Mouse (Mus musculus) kidney, adult 2 months (tissue): Measurements from ENCODE around the gene Opa3. TPM values are rescaled to one million over a fixed set of nuclear protein-coding genes. Genes with fewer than 3 reads are reported as not detected.
"Not testable (repeated sequence)": the region's sequence is repeated elsewhere in the genome, so short reads cannot be mapped to it uniquely, and the experiment has no call there.

ENCODE experiments used
- DNase-seq: peaks from one replicate; pipeline ENCODE4 v3.0.0; 2021
- H3K27ac ChIP-seq: fragments of 200-500 bp; 2 replicates; pipeline ENCODE4 v1.5.1; 2012; ENCODE audit warnings: low read depth, low read length, control low read depth, inconsistent platforms; ENCODE audit not compliant: insufficient read depth
- H3K27me3 ChIP-seq: fragments of 200-500 bp; replicated peaks from 2 replicates; pipeline ENCODE4 v1.6.1; 2012; ENCODE audit warnings: mild to moderate bottlenecking, moderate library complexity, low read length, inconsistent platforms; ENCODE audit not compliant: control insufficient read depth, insufficient read depth
- H3K36me3 ChIP-seq: fragments of 200-500 bp; 2 replicates; pipeline ENCODE4 v1.6.1; 2012; ENCODE audit warnings: mild to moderate bottlenecking, moderate library complexity, low read length, inconsistent platforms; ENCODE audit not compliant: control insufficient read depth, insufficient read depth
- H3K4me1 ChIP-seq: fragments of 200-500 bp; 2 replicates; pipeline ENCODE4 v1.6.1; 2011; ENCODE audit warnings: low read length; ENCODE audit not compliant: control insufficient read depth, insufficient read depth
- H3K4me3 ChIP-seq: fragments of 200-500 bp; 2 replicates; pipeline ENCODE4 v1.5.1; 2011; ENCODE audit warnings: mild to moderate bottlenecking, low read depth, low read length, control low read depth; ENCODE audit not compliant: insufficient read depth
- CTCF ChIP-seq: fragments of 200-500 bp; conservative IDR thresholded peaks from 2 replicates; pipeline ENCODE4 v1.5.1; 2011; ENCODE audit warnings: low read depth, mild to moderate bottlenecking, control low read depth, low read length, moderate library complexity, mixed read lengths; ENCODE audit not compliant: insufficient read depth, insufficient read length
- POLR2A ChIP-seq: fragments of 200-500 bp; IDR thresholded peaks from one replicate; pipeline ENCODE4 v1.6.1; 2011; ENCODE audit warnings: low read depth, low read length, control low read depth
- WGBS: fragments of 180-500 bp; shearing (Covaris S2); methylation state at CpG from one replicate; pipeline ENCODE4 v1.1.7; 2018; 5-methylcytosine and 5-hydroxymethylcytosine counted together
- polyA plus RNA-seq: library from polyadenylated mRNA; depleted of rRNA; stranded (reverse); fragments of >200 nt; gene quantifications from 2 replicates; pipeline ENCODE4 v1.2.3, GENCODE M21; 2012

Gene Opa3
- polyA plus RNA-seq, 1 experiment = 41.7 TPM

DNA sequence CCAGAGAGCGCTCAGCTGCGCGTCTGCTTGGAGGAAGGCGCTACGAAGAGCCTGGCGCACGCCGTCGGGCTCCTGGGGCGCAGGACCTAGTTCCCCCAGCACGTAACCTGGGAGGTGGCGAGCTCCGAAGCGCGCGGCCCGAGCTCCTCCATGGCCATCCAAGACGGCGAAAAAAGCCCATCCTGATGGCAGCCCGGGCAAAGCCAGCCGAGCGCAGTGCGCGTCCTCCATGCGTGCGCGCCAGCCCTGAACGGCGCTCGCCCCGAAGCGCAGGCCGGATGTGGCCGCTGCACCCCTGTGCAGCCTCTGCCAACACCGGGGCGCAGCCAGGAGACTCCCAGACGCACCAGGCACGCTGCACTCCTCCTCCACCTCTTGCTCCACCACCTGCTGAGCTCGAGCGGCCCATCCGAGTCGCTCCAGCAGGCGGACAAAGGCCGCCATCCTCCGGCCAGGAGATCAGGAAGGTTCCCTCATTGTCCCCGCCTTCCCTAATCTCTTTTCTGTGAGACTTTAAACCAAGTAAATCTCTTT lies 51.5 kb downstream of the Opa3 start, which contains the start of gene Ppm1n:
Gene Ppm1n (minus strand): TSS at position 484 of the 534 bp plus-strand sequence.
- 1% methylated on average over 46 of the region's 46 CpGs for WGBS
- Histone ChIP-seq H3K36me3 (no peaks in the 10 kb centered on the region), H3K27ac (no peak within 1 kb of the TSS), H3K27me3 (0 out of 2 replicates have a peak, but pooled peaks cover 2% of the 10 kb centered on the region), H3K4me3 (no peak within 1 kb of the TSS), H3K4me1 (no peaks in the 10 kb centered on the region)
- no peak for DNase-seq
- no peak for TF ChIP-seq CTCF
- no peak for TF ChIP-seq POLR2A

GRCm38 (mm10) chr7:19281680-19282304 lies 53.7 kb downstream of the Opa3 start:
- H3K4me1 ChIP-seq, H3K27me3 ChIP-seq, H3K36me3 ChIP-seq, H3K27ac ChIP-seq, H3K4me3 ChIP-seq: not testable (repeated sequence)
- TF ChIP-seq CTCF = peak; percentile 32; the same call in 1 of the 2 replicates
- DNase-seq = peak; percentile 54
- 34% methylated on average over 6 of the region's 6 CpGs for WGBS

DNA sequence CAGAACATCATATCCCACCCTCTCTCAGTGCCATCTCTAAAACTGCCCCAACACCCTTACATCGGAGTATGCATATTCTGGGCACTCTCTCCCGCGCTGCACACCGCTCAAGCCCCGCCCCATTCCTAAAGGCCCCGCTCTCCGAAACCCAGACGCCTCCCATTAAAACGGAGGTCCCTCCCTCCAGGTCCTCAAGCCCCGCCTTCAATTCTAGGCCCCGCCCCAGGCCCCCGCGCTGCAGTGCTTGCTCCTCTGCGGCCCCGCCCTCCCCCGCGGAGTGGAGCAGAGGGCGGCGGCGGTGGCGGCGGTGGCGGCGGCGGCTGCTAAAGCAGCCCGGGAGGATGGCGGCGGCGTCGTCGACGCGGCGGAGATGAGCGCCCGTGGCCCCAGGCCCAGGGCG lies 54.3 kb downstream of the Opa3 start, which contains the start of gene Rtn2:
Gene Rtn2 (plus strand): TSS at position 240 of the 400 bp plus-strand sequence.
- Histone ChIP-seq H3K27me3 (0 out of 2 replicates have a peak, but pooled peaks cover 2% of the 10 kb centered on the region), H3K36me3 (no peaks in the 10 kb centered on the region), H3K27ac (no peak within 1 kb of the TSS), H3K4me3 (peak within 1 kb of the TSS; percentile 23), H3K4me1 (no peaks in the 10 kb centered on the region)
- 1% methylated on average over 37 of the region's 37 CpGs for WGBS
- peak; percentile 83 for DNase-seq
- TF ChIP-seq POLR2A = no peak
- no peak for TF ChIP-seq CTCF

- under 1% methylated on average over 35 of the region's 35 CpGs for WGBS
- DNase-seq = peak; percentile 57
- 0 out of 2 replicates have a peak, but pooled peaks cover 2% of the 10 kb centered on the region for H3K27me3 ChIP-seq
These were observed 54.8 kb downstream of the Opa3 start for GRCm38 (mm10) chr7:19282791-19283405.

GRCm38 (mm10) chr7:19283406-19283804 lies 55.3 kb downstream of the Opa3 start:
- Histone ChIP-seq H3K27ac (no peak overlapping the region), H3K27me3 (0 out of 2 replicates have a peak, but pooled peaks cover 2% of the 10 kb centered on the region), H3K4me3 (no peak overlapping the region), H3K36me3 (no peaks in the 10 kb centered on the region), H3K4me1 (no peaks in the 10 kb centered on the region)
- 33% methylated on average over 14 of the region's 14 CpGs for WGBS
- TF ChIP-seq CTCF = no peak
- TF ChIP-seq POLR2A = no peak
- no peak for DNase-seq

More at GRCm38 (mm10) chr7:19282791-19283405, 54.8 kb downstream of the Opa3 start:
- Histone ChIP-seq H3K36me3 (no peaks in the 10 kb centered on the region), H3K4me1 (no peaks in the 10 kb centered on the region), H3K27ac (no peak overlapping the region), H3K4me3 (peak overlapping the region; percentile 23)
- TF ChIP-seq POLR2A = no peak
- TF ChIP-seq CTCF = no peak

DNA sequence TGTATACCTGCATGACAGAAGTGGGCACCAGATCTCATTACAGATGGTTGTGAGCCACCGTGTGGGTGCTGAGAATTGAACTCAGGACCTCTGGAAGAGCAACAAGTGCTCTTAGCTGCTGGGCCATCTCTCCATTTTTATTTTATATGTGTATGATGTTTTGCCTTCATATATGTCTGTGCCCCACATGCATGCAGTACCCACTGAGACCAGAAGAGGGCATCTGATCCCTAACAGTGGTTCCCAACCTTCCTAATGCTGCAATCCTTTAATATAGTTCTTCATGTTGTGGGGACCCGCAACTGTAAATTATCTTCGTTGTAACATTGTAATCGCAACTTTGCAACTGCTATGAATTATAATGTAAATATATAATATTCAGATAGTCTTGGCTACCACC lies 56.6 kb downstream of the Opa3 start:
- H3K4me1 ChIP-seq = no peaks in the 10 kb centered on the region
- WGBS = 20% methylated on average over 4 of the region's 4 CpGs
- no peaks in the 10 kb centered on the region for H3K27me3 ChIP-seq
- no peaks in the 10 kb centered on the region for H3K36me3 ChIP-seq
- no peak for TF ChIP-seq POLR2A
- TF ChIP-seq CTCF = peak; percentile 62
- H3K4me3 ChIP-seq = no peak overlapping the region
- peak; percentile 55 for DNase-seq
- H3K27ac ChIP-seq = no peak overlapping the region
